In the genomic region with DNA sequence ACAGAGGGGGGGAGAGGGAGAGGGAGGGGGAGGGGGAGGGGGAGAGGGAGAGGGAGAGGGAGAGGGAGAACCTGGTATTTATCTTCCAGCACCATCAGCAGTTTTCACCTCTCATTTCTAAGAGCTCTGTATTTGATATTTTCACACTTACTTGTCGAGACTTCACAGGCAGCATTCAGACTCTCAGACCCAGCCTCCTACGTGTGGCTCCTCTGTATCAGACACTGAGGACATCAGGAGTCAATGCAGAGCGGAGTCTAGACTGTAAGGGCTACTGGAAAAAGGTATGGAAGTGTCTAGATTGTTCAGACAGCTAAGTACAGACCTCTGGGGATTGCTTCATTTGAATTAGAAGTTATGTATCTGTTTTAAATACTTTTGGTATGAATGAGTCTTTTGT, we compare ENCODE assay signal across 17 mouse cellular contexts. TPM values are rescaled to one million over a fixed set of nuclear protein-coding genes. Genes with fewer than 3 reads are reported as not detected.
"Had no signal": no experiment of that assay in that cellular context is flagged by ENCODE, and none has a peak within 500 bp of the region (broad histone marks: within the 10 kb centered on the region; RNA-seq: fewer than 3 reads in every experiment).

No protein-coding gene starts in this region.

- H3K27me3 ChIP-seq: neural tube, embryonic 13.5 days had no signal

- H3K9me3 ChIP-seq: limb, embryonic 10.5 days; neural tube, embryonic 13.5 days had no signal

- H3K4me2 ChIP-seq: midbrain, embryonic 11.5 days; neural tube, embryonic 13.5 days had no signal

- H3K27ac ChIP-seq: layer of hippocampus, adult 2 months; limb, embryonic 10.5 days; neural tube, embryonic 13.5 days had no signal

- H3K9ac ChIP-seq: neural tube, embryonic 13.5 days had no signal

- DNase-seq: kidney, adult 18-20 months; kidney, postnatal 10 days; kidney, postnatal 4 days; lung, adult 2 months; lung, postnatal 36 days; right cerebral cortex, postnatal 14 days; thymus, postnatal 36 days had no signal

- H3K36me3 ChIP-seq: limb, embryonic 10.5 days; neural tube, embryonic 13.5 days had no signal

- ATAC-seq: inflammation-experienced regulatory T-cells, adult 6 months; lung, postnatal 0 days; midbrain, embryonic 16.5 days had no signal

- H3K4me1 ChIP-seq: limb, embryonic 10.5 days had no signal

- H3K4me3 ChIP-seq: layer of hippocampus, adult 2 months; limb, embryonic 10.5 days; neural tube, embryonic 13.5 days had no signal

RNA-seq across cellular contexts. Expression of gene Cldn20, which starts 2.8 kb away (rescaled TPM):
- total RNA-seq: layer of hippocampus, postnatal 14 days had no signal
- polyA plus RNA-seq: inflammation-experienced regulatory T-cells, adult 6 months; lung, postnatal 0 days; midbrain, embryonic 11.5 days; neural tube, embryonic 13.5 days; stomach, embryonic 16.5 days; thymus, postnatal 0 days had no signal
